Mouse (Mus musculus) CH12.LX (cell line): ENCODE results near the gene Gm43191.

Experiments
- BHLHE40 ChIP-seq: IDR thresholded peaks from 2 replicates; pipeline ENCODE4 v1.6.1; 2011; ENCODE audit warnings: mild to moderate bottlenecking, low read depth, low read length, improper control_type of control experiment
- CTCF ChIP-seq, 2 experiments: IDR thresholded peaks in 1 of 2; conservative IDR thresholded peaks in 1 of 2; 2 replicates each; pipeline ENCODE4 v1.5.1; 2011 to 2012; ENCODE audit warnings: low read depth in 2 of 2, low read length in 2 of 2, improper control_type of control experiment in 1 of 2, inconsistent platforms in 1 of 2, mild to moderate bottlenecking in 1 of 2, moderate library complexity in 1 of 2
- ELF1 ChIP-seq: IDR thresholded peaks from 2 replicates; pipeline ENCODE4 v1.6.1; 2014; ENCODE audit warnings: low read depth, mild to moderate bottlenecking, inconsistent platforms, low read length, improper control_type of control experiment
- KAT2A ChIP-seq: IDR thresholded peaks from 2 replicates; pipeline ENCODE4 v1.6.1; 2012; ENCODE audit warnings: low read length, improper control_type of control experiment, inconsistent platforms; ENCODE audit not compliant: insufficient replicate concordance
- MYC ChIP-seq: IDR thresholded peaks from 2 replicates; pipeline ENCODE4 v1.6.1; 2011; ENCODE audit warnings: low read depth, mild to moderate bottlenecking, improper control_type of control experiment, low read length
- NELFE ChIP-seq: IDR thresholded peaks from 2 replicates; pipeline ENCODE4 v1.6.1; 2011; ENCODE audit warnings: low read depth, low read length, improper control_type of control experiment
- NRF1 ChIP-seq: IDR thresholded peaks from 2 replicates; pipeline ENCODE4 v1.6.1; 2014; ENCODE audit warnings: low read depth, mild to moderate bottlenecking, inconsistent platforms, low read length, improper control_type of control experiment, moderate library complexity
- SIN3A ChIP-seq: IDR thresholded peaks from 2 replicates; pipeline ENCODE4 v1.6.1; 2012; ENCODE audit warnings: low read length, improper control_type of control experiment, inconsistent platforms
- TBP ChIP-seq: conservative IDR thresholded peaks from 2 replicates; pipeline ENCODE4 v1.6.1; 2011; ENCODE audit warnings: low read depth, low read length, improper control_type of control experiment
- TCF12 ChIP-seq: IDR thresholded peaks from 2 replicates; pipeline ENCODE4 v1.6.1; 2014; ENCODE audit warnings: low read depth, mild to moderate bottlenecking, inconsistent platforms, low read length, improper control_type of control experiment
- USF2 ChIP-seq: conservative IDR thresholded peaks from 2 replicates; pipeline ENCODE4 v1.6.1; 2011; ENCODE audit warnings: low read depth, low read length, improper control_type of control experiment
- ZNF384 ChIP-seq: IDR thresholded peaks from 2 replicates; pipeline ENCODE4 v1.6.1; 2012; ENCODE audit warnings: low read depth, low read length, improper control_type of control experiment, inconsistent platforms

- TF ChIP-seq CTCF (conservative IDR thresholded peaks at IDR 0.05 in 1 of 2, IDR thresholded peaks at IDR 0.05 in 1 of 2; ENCODE audit: low read depth in 2 of 2, low read length in 2 of 2) (no peak), TCF12 (no peak), ELF1 (no peak), BHLHE40 (peak; percentile 100), USF2 (no peak), SIN3A (no peak), TBP (no peak), KAT2A (no peak), NELFE (no peak), ZNF384 (no peak), MYC (peak; percentile 64), NRF1 (no peak)
Observed at GRCm38 (mm10) chr3:116658928-116659565, 22.0 kb downstream of the Gm43191 start.
